Mouse (Mus musculus) ES-E14 (cell line): ENCODE results near the gene Rybp. TPM values are rescaled to one million over a fixed set of nuclear protein-coding genes. Genes with fewer than 3 reads are reported as not detected.

Experiments
- DNase-seq: peaks from one replicate; pipeline ENCODE4 v3.0.0-alpha.2; 2013; ENCODE audit warnings: low read depth, low spot score
- H3K27ac ChIP-seq: 2 replicates; pipeline ENCODE4 v1.5.1; 2012; ENCODE audit warnings: low read depth, mild to moderate bottlenecking, low read length, moderate library complexity, mixed read lengths; ENCODE audit not compliant: poor library complexity, insufficient read depth, severe bottlenecking
- H3K36me3 ChIP-seq: 2 replicates; pipeline ENCODE4 v1.6.1; 2012; ENCODE audit warnings: mild to moderate bottlenecking, low read length, moderate library complexity, mixed read lengths; ENCODE audit not compliant: control insufficient read depth, poor library complexity, insufficient read depth, severe bottlenecking
- H3K4me1 ChIP-seq, 2 experiments: fragments of 150-350 bp in 1 of 2; sonication (generic) in 1 of 2; 2 replicates each; pipeline ENCODE4 v1.6.1; 2012; ENCODE audit warnings: low read length in 2 of 2, mild to moderate bottlenecking in 1 of 2, mixed read lengths in 1 of 2; ENCODE audit not compliant: control insufficient read depth in 2 of 2, insufficient read depth in 2 of 2, poor library complexity in 1 of 2
- H3K4me3 ChIP-seq, 2 experiments: fragments of 150-350 bp in 1 of 2; sonication (generic) in 1 of 2; 2 replicates each; pipeline ENCODE4 v1.5.1; 2012; ENCODE audit warnings: low read length in 2 of 2, low read depth in 1 of 2, mild to moderate bottlenecking in 1 of 2, mixed read lengths in 1 of 2; ENCODE audit not compliant: insufficient read depth in 1 of 2, poor library complexity in 1 of 2, severe bottlenecking in 1 of 2
- H3K9ac ChIP-seq: 2 replicates; pipeline ENCODE4 v1.6.1; 2012; ENCODE audit warnings: low read depth, mild to moderate bottlenecking, low read length, mixed read lengths; ENCODE audit not compliant: poor library complexity, insufficient read depth, severe bottlenecking
- H3K9me3 ChIP-seq: fragments of 150-350 bp; sonication (generic); 2 replicates; pipeline ENCODE4 v1.6.1; 2012; ENCODE audit warnings: low read depth, mild to moderate bottlenecking, low read length; ENCODE audit not compliant: control insufficient read depth, insufficient read depth
- CHD2 ChIP-seq: IDR thresholded peaks from 2 replicates; pipeline ENCODE4 v1.6.1; 2014; ENCODE audit warnings: mild to moderate bottlenecking, low read depth, low read length, inconsistent platforms
- HCFC1 ChIP-seq: IDR thresholded peaks from 2 replicates; pipeline ENCODE4 v1.6.1; 2012; ENCODE audit warnings: low read length, inconsistent platforms, borderline replicate concordance; ENCODE audit not compliant: insufficient read depth
- MAFK ChIP-seq: IDR thresholded peaks from 2 replicates; pipeline ENCODE4 v1.6.1; 2014; ENCODE audit warnings: mild to moderate bottlenecking, low read depth, low read length, inconsistent platforms; ENCODE audit not compliant: insufficient read depth
- ZC3H11A ChIP-seq: IDR thresholded peaks from 2 replicates; pipeline ENCODE4 v1.6.1; 2012; ENCODE audit warnings: low read depth, mild to moderate bottlenecking, inconsistent platforms, low read length, borderline replicate concordance
- ZNF384 ChIP-seq: IDR thresholded peaks from 2 replicates; pipeline ENCODE4 v1.6.1; 2012; ENCODE audit warnings: low read depth, low read length, inconsistent platforms
- in situ Hi-C, 2 experiments: fragments of 600-800 bp; cut with MboI; formaldehyde crosslinking; loops; one replicate each; pipeline ENCODE4 v1.15.1; 2025; ENCODE audit warnings: low sequenced_read_pairs in 2 of 2, inconsistent platforms in 1 of 2; ENCODE audit not compliant: unreplicated experiment in 2 of 2
- total RNA-seq: library from RNA; depleted of rRNA; stranded (reverse); fragments of 300-350 nt; gene quantifications from 2 replicates; pipeline ENCODE4 v1.2.3, GENCODE M21; 2012

Gene Rybp
- total RNA-seq, 1 experiment: 71.9 TPM

- no peak overlapping the region for H3K27ac ChIP-seq
- in situ Hi-C loops: no loop called here
- H3K36me3 ChIP-seq: no peaks in the 10 kb centered on the region
- H3K4me3 ChIP-seq: no peak overlapping the region
- DNase-seq: no peak
- H3K4me1 ChIP-seq: peaks cover 0 to 6% of the 10 kb centered on the region in 2 experiments; a peak in 2 of 4 replicates
- no peaks in the 10 kb centered on the region for H3K9me3 ChIP-seq
- H3K9ac ChIP-seq: no peak overlapping the region
- TF ChIP-seq CHD2 (no peak), HCFC1 (no peak), ZNF384 (no peak), MAFK (no peak), ZC3H11A (no peak)
These were observed 23.9 kb upstream of the Rybp start for GRCm38 (mm10) chr6:100311167-100311566.

- Histone ChIP-seq H3K4me3 (no peak overlapping the region), H3K4me1 (peaks cover 0 to 4% of the 10 kb centered on the region in 2 experiments; a peak in 2 of 4 replicates), H3K36me3 (no peaks in the 10 kb centered on the region), H3K9me3 (no peaks in the 10 kb centered on the region), H3K27ac (no peak overlapping the region), H3K9ac (no peak overlapping the region)
- in situ Hi-C loops: no loop called here
- DNase-seq: no peak
- TF ChIP-seq MAFK (no peak), ZC3H11A (no peak), ZNF384 (no peak), CHD2 (no peak), HCFC1 (no peak)
These were observed 17.5 kb upstream of the Rybp start for GRCm38 (mm10) chr6:100304831-100305230.

- in situ Hi-C loops: no loop called here
- Histone ChIP-seq H3K36me3 (no peaks in the 10 kb centered on the region), H3K9me3 (no peaks in the 10 kb centered on the region), H3K27ac (no peak overlapping the region), H3K4me3 (no peak overlapping the region), H3K4me1 (peaks cover 0 to 17% of the 10 kb centered on the region in 2 experiments; a peak in 1 of 4 replicates), H3K9ac (no peak overlapping the region)
- TF ChIP-seq CHD2: no peak
- TF ChIP-seq ZC3H11A: no peak
- TF ChIP-seq HCFC1: no peak
- no peak for DNase-seq
These were observed 14.3 kb upstream of the Rybp start for GRCm38 (mm10) chr6:100301410-100302108.

GRCm38 (mm10) chr6:100300831-100301230 is 13.5 kb upstream of the Rybp start:
- Histone ChIP-seq H3K9me3 (no peaks in the 10 kb centered on the region), H3K4me1 (peaks cover 0 to 17% of the 10 kb centered on the region in 2 experiments; a peak in 1 of 4 replicates), H3K9ac (no peak overlapping the region), H3K36me3 (no peaks in the 10 kb centered on the region), H3K27ac (no peak overlapping the region), H3K4me3 (no peak overlapping the region)
- in situ Hi-C loops: no loop called here
- DNase-seq: no peak
- no peak for TF ChIP-seq HCFC1
- no peak for TF ChIP-seq CHD2
- no peak for TF ChIP-seq ZC3H11A
- no peak for TF ChIP-seq ZNF384
- TF ChIP-seq MAFK: no peak

GRCm38 (mm10) chr6:100298945-100299344 is 11.7 kb upstream of the Rybp start:
- Histone ChIP-seq H3K9ac (no peak overlapping the region), H3K27ac (no peak overlapping the region), H3K36me3 (no peaks in the 10 kb centered on the region), H3K9me3 (no peaks in the 10 kb centered on the region), H3K4me3 (no peak overlapping the region), H3K4me1 (peaks cover 0 to 19% of the 10 kb centered on the region in 2 experiments; a peak in 1 of 4 replicates)
- DNase-seq: no peak
- in situ Hi-C loops: no loop called here
- TF ChIP-seq MAFK (no peak), ZNF384 (no peak), HCFC1 (no peak), CHD2 (no peak), ZC3H11A (no peak)
